Mouse (Mus musculus) forebrain, embryonic 10.5 days (tissue): ENCODE measurements around the gene Il2rg. TPM values are rescaled to one million over a fixed set of nuclear protein-coding genes. Genes with fewer than 3 reads are reported as not detected.

ENCODE experiments used
- DNase-seq: peaks from one replicate; pipeline ENCODE4 v3.0.0-alpha.2; 2017; ENCODE audit warnings: low spot score; ENCODE audit errors: extremely low spot score
- H3K27ac ChIP-seq: fragments of 300-500 bp; sonication (generic); 2 replicates; pipeline ENCODE4 v1.5.1; 2016; ENCODE audit warnings: mild to moderate bottlenecking
- H3K27me3 ChIP-seq: fragments of 300-500 bp; sonication (generic); 2 replicates; pipeline ENCODE4 v1.6.1; 2016; ENCODE audit warnings: mild to moderate bottlenecking; ENCODE audit not compliant: poor library complexity, severe bottlenecking
- H3K36me3 ChIP-seq: fragments of 300-500 bp; sonication (generic); replicated peaks from 2 replicates; pipeline ENCODE4 v1.6.1; 2016; ENCODE audit warnings: mild to moderate bottlenecking, moderate library complexity
- H3K4me1 ChIP-seq: fragments of 300-500 bp; sonication (generic); 2 replicates; pipeline ENCODE4 v1.6.1; 2016
- H3K4me3 ChIP-seq: fragments of 300-500 bp; sonication (generic); 2 replicates; pipeline ENCODE4 v1.5.1; 2016; ENCODE audit warnings: mild to moderate bottlenecking, moderate library complexity
- H3K9me3 ChIP-seq: fragments of 300-500 bp; sonication (generic); 2 replicates; pipeline ENCODE4 v1.6.1; 2016; ENCODE audit warnings: mild to moderate bottlenecking, moderate library complexity
- WGBS: fragments of 180-500 bp; shearing (Covaris S2); methylation state at CpG from one replicate; pipeline ENCODE4 v1.1.7; 2016; 5-methylcytosine and 5-hydroxymethylcytosine counted together
- polyA plus RNA-seq: library from polyadenylated mRNA; unstranded; fragments of >200 nt; fragmentation: Nextera tagmentation; extraction: Ambion mirVana; gene quantifications from 2 replicates; pipeline ENCODE4 v1.2.1, GENCODE M21; 2016

Gene Il2rg
- 2.0 and 2.7 TPM in 2 replicates for polyA plus RNA-seq

DNA sequence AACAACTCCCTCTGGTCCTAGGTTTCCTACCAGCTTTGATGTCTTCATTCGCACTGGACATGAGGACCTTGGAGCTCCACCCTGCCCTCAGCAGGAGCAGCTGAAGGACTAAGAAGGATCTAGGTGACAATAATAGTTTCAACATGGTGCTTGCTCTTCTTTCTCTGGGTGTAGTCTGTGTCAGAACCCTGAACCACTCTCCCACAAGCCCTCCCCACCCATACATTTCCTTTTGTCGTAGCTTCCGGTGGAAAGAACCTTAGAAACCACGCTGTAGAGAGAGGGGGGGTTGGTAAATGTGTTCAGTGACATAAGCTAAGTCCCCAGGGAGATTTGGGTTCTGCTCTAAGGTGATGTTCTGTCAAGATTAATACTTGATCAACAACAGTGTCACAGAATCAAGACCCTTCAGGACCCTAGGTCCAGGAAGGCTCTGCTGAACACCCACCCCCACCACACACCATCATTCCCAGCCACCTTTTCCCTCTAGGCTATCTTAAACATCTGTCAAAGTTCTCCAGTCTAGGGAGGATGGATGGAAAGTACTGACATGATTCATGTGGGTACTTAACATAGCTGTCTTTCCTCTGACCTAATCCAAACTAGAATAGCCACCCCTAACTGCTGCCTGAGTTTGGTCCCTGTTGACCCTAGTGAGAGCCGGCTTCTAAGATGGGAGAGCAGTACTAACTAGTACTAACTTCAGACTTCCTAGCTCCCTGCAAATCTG lies at the start of gene Il2rg:
Gene Il2rg (minus strand): TSS at position 231 of the 730 bp plus-strand sequence.
- peaks cover 5% of the 10 kb centered on the region; the same call in 1 of the 2 replicates for H3K4me1 ChIP-seq
- no peak within 1 kb of the TSS for H3K4me3 ChIP-seq
- DNase-seq = no peak
- H3K9me3 ChIP-seq = no peaks in the 10 kb centered on the region
- WGBS = 84% methylated on average over 5 of the region's 5 CpGs
- peaks cover 79% of the 10 kb centered on the region for H3K27me3 ChIP-seq
- no peak within 1 kb of the TSS for H3K27ac ChIP-seq
- H3K36me3 ChIP-seq = no peaks in the 10 kb centered on the region

DNA sequence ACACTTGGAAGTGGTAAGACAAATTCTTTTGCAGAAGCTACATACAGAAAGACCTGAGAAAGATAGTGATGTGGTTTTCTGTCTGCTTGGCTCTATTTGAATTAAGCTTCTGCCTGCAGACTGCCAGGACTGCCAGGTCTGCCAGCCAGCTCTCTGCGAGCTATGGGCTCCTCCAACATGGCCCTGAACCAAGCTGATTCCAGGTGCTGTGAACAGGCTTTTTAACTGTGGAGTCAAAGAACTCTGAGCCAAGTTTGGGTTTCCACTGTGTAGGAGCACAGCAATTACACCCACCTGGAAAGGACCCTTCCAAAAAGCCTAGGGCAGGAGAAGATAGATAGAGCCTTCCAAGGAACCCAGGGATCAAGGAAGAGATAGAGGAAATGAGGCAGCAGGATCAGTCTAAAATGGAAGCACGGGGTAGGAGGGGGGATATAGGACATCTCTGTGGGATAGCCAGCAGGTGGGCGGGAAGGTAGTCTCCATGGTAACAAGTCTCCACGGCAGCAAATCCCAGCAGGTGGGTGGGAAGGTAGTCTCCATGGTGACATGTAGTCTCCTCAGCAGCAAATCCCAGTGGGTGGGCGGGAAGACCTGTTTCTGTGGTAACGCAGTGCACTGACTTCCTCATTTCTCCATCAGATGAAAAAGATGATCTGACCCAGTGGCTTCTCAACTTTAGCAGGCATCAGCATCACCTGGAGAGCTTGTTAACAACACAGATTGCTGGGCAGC lies 45.7 kb upstream of the Il2rg start:
- Histone ChIP-seq H3K27ac (no peak overlapping the region), H3K4me1 (peaks cover 18% of the 10 kb centered on the region), H3K36me3 (peaks cover 29% of the 10 kb centered on the region), H3K4me3 (no peak overlapping the region), H3K9me3 (no peaks in the 10 kb centered on the region), H3K27me3 (peaks cover 95% of the 10 kb centered on the region)
- WGBS = 30% methylated on average over 6 of the region's 6 CpGs
- DNase-seq = peak; percentile 34

DNA sequence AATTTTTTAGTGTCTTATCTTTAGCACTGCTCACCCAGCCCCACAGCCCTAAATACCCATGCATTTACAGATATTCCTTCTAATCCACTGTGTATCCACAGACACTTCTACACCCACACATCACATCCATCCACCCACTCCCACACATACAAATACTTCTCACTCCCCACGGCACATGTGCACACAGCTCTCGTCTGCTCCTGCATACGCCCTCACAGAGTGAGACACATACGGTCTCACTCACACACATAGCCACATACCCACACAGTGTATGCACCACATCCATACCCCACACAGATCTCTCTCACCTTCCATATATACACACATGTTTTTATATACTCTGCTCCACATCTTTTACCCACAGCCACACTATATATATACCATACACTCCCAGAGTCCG lies 41.2 kb upstream of the Il2rg start:
- Histone ChIP-seq H3K27ac (no peak overlapping the region), H3K36me3 (peaks cover 15% of the 10 kb centered on the region), H3K4me1 (peaks cover 23% of the 10 kb centered on the region), H3K27me3 (peaks cover 100% of the 10 kb centered on the region), H3K9me3 (no peaks in the 10 kb centered on the region), H3K4me3 (no peak overlapping the region)
- 95% methylated on average over 5 of the region's 5 CpGs for WGBS
- no peak for DNase-seq

DNA sequence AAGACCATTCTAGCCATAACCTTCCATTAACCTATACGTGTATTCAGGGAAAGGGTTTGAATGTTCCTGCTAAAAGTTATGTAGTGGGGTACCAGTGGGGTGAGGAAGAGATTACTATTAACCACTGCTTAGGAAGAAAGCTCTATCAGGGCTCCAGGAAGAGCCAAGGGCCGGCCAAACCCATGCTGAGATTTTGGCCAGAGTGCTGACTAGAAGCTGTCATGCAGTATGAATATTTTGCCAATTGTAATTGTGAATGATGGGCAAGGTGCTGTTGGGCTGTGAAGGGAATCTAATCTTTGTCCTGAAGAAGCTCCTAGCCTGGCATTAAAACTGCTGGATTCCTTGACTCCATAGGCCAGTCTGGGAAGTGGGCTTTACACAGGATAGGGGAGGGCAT lies 36.6 kb upstream of the Il2rg start:
- DNase-seq = no peak
- 42% methylated on average over 2 of the region's 2 CpGs for WGBS
- no peaks in the 10 kb centered on the region; the same call in 1 of the 2 replicates for H3K36me3 ChIP-seq
- 0 out of 2 replicates have a peak overlapping the region, but pooled peaks have one; percentile 60 for H3K27ac ChIP-seq
- no peaks in the 10 kb centered on the region for H3K9me3 ChIP-seq
- peaks cover 56% of the 10 kb centered on the region for H3K4me1 ChIP-seq
- no peak overlapping the region for H3K4me3 ChIP-seq
- peaks cover 100% of the 10 kb centered on the region for H3K27me3 ChIP-seq

DNA sequence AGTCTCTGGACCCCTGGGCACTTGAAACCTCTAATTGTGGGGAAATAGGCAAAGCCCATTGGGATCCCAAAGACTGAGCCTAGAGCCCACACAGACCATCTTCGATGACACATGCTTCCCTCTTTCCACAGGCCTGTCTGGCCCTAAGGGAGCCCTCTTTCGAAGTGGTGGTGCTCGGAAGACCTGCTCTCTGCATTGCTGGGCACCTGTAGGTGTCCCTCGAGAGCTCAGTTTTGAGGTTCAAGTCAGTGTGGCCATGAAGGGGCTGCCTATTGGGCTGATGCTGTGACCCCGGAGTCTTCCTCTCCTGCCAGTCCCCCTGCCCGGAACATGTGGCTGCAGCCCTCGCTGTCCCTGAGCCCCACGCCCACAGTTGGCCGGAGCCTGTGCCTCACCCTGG lies 33.6 kb upstream of the Il2rg start:
- 72% methylated on average over 9 of the region's 9 CpGs for WGBS
- H3K27me3 ChIP-seq = peaks cover 100% of the 10 kb centered on the region
- peaks cover 67% of the 10 kb centered on the region for H3K4me1 ChIP-seq

DNA sequence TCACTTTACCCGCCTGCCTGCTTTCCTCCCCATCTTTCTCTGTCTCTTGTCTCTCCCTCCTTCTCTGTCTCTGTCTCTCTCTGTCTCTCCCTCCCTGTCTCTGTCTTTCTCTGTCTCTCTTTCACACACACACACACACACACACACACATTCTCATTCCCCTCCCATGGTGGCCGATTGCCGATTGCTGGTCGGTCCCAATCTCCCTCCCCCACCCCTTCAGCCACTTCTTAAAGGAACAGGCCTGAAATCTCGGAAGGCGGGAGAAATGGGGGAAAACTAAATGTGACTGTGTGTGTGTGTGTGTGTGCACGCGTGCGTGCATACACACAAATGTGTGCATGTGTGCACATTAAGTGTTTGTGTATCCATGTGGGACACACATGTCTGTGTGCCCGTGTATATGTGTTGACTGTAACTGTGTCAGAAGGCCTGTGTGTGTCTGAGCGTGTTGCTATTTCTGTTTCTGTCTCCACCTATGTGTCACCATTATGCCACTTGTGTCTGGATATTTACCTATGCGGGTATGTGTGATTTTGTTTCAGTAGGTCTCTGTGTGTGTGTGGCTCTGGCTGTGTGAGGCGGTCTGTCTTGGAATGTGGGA lies 32.5 kb upstream of the Il2rg start:
- WGBS = 40% methylated on average over 13 of the region's 13 CpGs

More for the DNA sequence above, 33.6 kb upstream of the Il2rg start:
- no peaks in the 10 kb centered on the region for H3K9me3 ChIP-seq
- peak overlapping the region; percentile 85 for H3K27ac ChIP-seq
- no peak for DNase-seq
- H3K36me3 ChIP-seq = peaks cover 14% of the 10 kb centered on the region
- peak overlapping the region; percentile 52; the same call in 1 of the 2 replicates for H3K4me3 ChIP-seq

DNA sequence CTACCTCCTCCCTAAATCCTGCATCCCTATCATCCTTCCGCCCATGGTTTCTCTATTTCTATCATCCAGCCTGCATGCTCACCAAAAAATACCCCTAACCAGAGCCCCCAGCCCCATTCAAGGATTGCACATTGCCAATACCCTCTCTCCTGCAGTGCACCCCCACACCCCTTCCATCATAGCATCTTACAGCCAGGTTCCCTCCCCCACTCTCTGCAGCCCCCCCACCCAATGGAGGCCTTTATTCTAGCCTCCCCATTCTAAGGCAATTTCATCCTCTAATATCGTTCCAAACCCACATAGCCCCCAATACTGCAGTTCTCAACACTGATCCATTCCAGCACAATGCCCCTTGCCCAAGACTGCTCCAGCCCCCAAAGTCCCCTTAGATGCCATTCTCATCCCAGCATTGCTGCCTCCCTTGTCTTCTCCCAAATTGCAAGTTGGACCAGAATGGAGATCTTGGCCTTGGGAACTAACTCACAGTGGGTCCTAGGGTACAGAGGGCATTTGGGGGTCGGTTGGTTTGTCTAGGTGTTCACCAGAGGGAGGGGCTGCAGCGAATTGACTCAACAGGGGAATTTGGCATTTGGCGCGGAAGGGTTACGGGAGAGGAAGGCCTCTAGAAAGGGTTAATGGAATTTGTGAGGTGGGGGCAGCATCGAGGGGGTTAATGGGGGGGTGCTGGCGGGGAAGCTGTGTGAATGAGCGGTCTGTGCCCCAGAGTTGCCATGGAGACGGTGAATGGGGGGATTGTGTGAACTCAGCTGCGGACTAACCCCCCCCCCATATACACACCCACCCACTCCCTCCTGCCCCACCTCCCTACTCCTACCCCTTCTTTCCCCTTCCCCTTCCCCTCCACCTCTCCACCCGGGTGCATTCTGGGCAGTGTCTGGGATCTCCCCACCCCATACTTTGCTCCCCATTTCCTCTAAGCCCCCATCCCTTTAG lies 31.7 kb upstream of the Il2rg start:
- Histone ChIP-seq H3K4me1 (peaks cover 63% of the 10 kb centered on the region), H3K27ac (peak overlapping the region; percentile 85), H3K27me3 (peaks cover 99% of the 10 kb centered on the region), H3K4me3 (peak overlapping the region; percentile 52), H3K9me3 (no peaks in the 10 kb centered on the region), H3K36me3 (peaks cover 32% of the 10 kb centered on the region)
- DNase-seq = peak; percentile 67
- WGBS = 19% methylated on average over 11 of the region's 13 CpGs

More for the DNA sequence above, 32.5 kb upstream of the Il2rg start:
- peak overlapping the region; percentile 52 for H3K4me3 ChIP-seq
- H3K9me3 ChIP-seq = no peaks in the 10 kb centered on the region
- peaks cover 100% of the 10 kb centered on the region for H3K27me3 ChIP-seq
- peaks cover 25% of the 10 kb centered on the region for H3K36me3 ChIP-seq
- H3K4me1 ChIP-seq = peaks cover 67% of the 10 kb centered on the region
- DNase-seq = no peak
- H3K27ac ChIP-seq = peak overlapping the region; percentile 85

DNA sequence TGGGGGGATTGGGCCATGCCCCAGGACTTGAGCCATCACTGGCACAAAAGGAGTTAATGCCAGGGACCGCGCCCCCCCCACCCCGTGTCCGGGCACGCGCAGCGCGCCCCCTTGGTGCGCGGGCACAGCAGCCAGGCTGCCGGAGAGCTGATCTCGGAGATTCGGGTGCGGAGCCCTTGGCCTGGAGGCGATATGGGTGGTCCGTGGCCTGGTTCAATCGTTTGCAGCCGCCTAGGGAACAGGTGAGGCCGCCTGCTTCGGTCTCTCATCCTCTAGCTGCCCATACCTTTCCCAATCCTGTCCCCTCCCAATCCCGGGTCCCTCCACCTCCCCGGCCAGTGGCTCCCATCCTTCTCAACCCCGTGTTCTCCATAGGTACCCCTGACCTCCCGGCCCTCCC lies 31.0 kb upstream of the Il2rg start, which contains the start of gene Nlgn3:
Gene Nlgn3 (plus strand): TSS at position 114 of the 400 bp plus-strand sequence.
- H3K4me3 ChIP-seq = peak within 1 kb of the TSS; percentile 52
- WGBS = 14% methylated on average over 22 of the region's 24 CpGs
- peaks cover 98% of the 10 kb centered on the region for H3K27me3 ChIP-seq
- no peaks in the 10 kb centered on the region for H3K9me3 ChIP-seq
- peaks cover 56% of the 10 kb centered on the region for H3K4me1 ChIP-seq
- DNase-seq = peak; percentile 43
- H3K36me3 ChIP-seq = peaks cover 39% of the 10 kb centered on the region
- H3K27ac ChIP-seq = peak within 1 kb of the TSS; percentile 85

DNA sequence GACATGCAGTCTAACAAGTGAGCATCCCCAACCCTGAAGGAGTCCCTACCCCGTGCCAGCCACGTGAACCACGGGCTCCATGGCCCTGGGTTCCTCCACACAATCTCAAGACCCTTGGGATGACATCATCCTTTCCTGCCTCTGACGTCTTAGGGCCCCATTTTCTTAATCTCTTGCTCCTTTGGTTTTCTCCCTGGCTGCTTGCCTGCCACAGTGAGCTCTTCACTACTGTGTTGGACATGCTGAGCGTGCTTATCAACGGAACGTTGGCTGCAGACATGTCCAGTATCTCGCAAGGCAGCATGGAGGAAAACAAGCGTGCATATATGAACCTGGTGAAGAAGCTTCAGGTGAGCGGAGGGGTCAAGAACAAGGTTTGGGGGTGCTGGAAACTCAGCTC lies 22.1 kb upstream of the Il2rg start:
- DNase-seq = no peak
- Histone ChIP-seq H3K4me1 (no peaks in the 10 kb centered on the region), H3K27me3 (peaks cover 94% of the 10 kb centered on the region), H3K36me3 (peaks cover 99% of the 10 kb centered on the region), H3K9me3 (no peaks in the 10 kb centered on the region), H3K27ac (no peak overlapping the region), H3K4me3 (no peak overlapping the region)
- 86% methylated on average over 10 of the region's 10 CpGs for WGBS

DNA sequence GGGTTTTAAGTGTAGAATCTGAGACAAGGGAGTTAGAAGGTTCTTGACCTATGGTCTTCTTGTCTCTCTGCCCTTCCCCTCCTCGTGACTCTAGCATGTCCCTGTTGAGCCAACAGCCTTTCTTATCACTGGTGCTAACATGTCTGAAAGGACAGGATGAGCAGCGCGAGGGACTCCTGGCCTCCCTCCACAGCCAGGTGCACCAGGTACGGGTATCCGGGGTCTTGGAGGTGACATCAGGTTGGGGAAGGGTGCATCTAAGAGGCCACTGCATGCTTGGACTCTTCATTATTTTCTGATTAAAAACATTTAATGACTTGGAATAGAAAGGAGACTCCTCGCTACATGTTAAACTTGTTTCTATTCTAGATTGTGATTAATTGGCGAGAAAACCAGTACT lies 21.0 kb upstream of the Il2rg start:
- Histone ChIP-seq H3K4me1 (no peaks in the 10 kb centered on the region), H3K9me3 (no peaks in the 10 kb centered on the region), H3K4me3 (no peak overlapping the region), H3K27me3 (peaks cover 94% of the 10 kb centered on the region), H3K27ac (no peak overlapping the region), H3K36me3 (peaks cover 99% of the 10 kb centered on the region)
- no peak for DNase-seq
- 92% methylated on average over 7 of the region's 7 CpGs for WGBS

DNA sequence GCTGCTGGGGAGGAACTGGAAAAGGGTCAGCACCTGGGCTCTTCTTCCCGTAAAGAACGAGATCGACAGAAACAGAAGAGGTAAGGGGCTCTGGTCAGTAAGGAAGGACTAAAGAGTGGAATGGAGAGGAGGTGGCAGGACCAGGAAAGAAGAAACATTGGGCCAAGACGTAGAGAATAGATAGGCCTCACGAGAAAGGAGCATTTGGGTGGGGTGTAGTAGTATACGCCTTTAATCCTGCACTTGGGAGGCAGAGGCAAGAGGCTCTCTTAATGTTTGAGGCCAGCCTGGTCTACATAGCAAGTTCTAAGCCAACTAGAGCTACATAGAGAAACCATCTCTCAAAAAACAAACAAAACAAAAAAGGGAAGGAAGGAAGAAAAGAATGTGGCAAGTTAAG lies 20.4 kb upstream of the Il2rg start:
- no peaks in the 10 kb centered on the region for H3K4me1 ChIP-seq
- 93% methylated on average over 6 of the region's 6 CpGs for WGBS
- H3K27ac ChIP-seq = no peak overlapping the region
- H3K27me3 ChIP-seq = peaks cover 94% of the 10 kb centered on the region
- no peak overlapping the region for H3K4me3 ChIP-seq
- DNase-seq = no peak
- H3K36me3 ChIP-seq = peaks cover 99% of the 10 kb centered on the region
- no peaks in the 10 kb centered on the region for H3K9me3 ChIP-seq

DNA sequence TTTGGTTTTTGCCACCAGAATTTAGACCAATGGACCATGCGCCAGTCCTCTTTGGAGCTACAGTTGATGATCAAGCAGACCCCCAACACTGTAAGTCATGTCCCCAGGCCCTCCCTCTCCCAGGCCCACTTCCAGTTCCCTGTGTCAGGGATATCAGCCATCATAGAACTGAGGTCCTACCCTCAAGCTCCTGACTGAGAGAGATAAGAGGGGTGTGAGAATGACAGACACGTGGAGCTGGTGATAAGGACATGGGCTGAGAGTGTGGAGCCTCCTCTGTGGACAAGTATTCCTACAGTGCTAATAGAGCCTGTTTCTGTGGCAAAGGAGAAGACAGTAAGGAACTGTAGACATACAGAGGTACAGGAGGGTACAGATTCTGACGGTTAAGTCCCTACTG lies 19.5 kb upstream of the Il2rg start:
- 88% methylated on average over 3 of the region's 3 CpGs for WGBS
- no peaks in the 10 kb centered on the region for H3K4me1 ChIP-seq
- peaks cover 99% of the 10 kb centered on the region for H3K36me3 ChIP-seq
- no peak overlapping the region for H3K27ac ChIP-seq
- no peak overlapping the region for H3K4me3 ChIP-seq
- H3K9me3 ChIP-seq = no peaks in the 10 kb centered on the region
- no peak for DNase-seq
- H3K27me3 ChIP-seq = peaks cover 94% of the 10 kb centered on the region
